Mouse (Mus musculus): ENCODE measurements around the gene Gtpbp3.
A peak's percentile ranks its signal among the peaks of the same experiment; 100 is the strongest.

The Gtpbp3 gene

GRCm38 (mm10) chr8:71487691-71488445 lies at the start of gene Gtpbp3:
Gtpbp3 (plus strand) TSS chr8:71488103.
- peak; percentile 85 for DNase-seq (ENCODE audit: low spot score)

- DNase-seq (ENCODE audit: low spot score), result peak; percentile 76
Measured at GRCm38 (mm10) chr8:71441404-71441803, 46.5 kb upstream of the Gtpbp3 start.

- no peak for DNase-seq (ENCODE audit: low spot score)
Measured at GRCm38 (mm10) chr8:71445096-71445495, 42.8 kb upstream of the Gtpbp3 start.

- DNase-seq (ENCODE audit: low spot score), result no peak
Measured at GRCm38 (mm10) chr8:71451337-71451736, 36.6 kb upstream of the Gtpbp3 start.

- no peak for DNase-seq (ENCODE audit: low spot score)
Measured at GRCm38 (mm10) chr8:71451777-71452176, 36.1 kb upstream of the Gtpbp3 start.

GRCm38 (mm10) chr8:71452669-71453068 lies 35.2 kb upstream of the Gtpbp3 start:
- DNase-seq (ENCODE audit: low spot score), result no peak

GRCm38 (mm10) chr8:71454668-71455067 lies 33.2 kb upstream of the Gtpbp3 start:
- no peak for DNase-seq (ENCODE audit: low spot score)

- DNase-seq (ENCODE audit: low spot score), result no peak
Measured at GRCm38 (mm10) chr8:71456906-71457305, 31.0 kb upstream of the Gtpbp3 start.

- no peak for DNase-seq (ENCODE audit: low spot score)
Measured at GRCm38 (mm10) chr8:71457659-71458270, 30.1 kb upstream of the Gtpbp3 start.

GRCm38 (mm10) chr8:71460716-71461115 lies 27.2 kb upstream of the Gtpbp3 start:
- DNase-seq (ENCODE audit: low spot score), result no peak

GRCm38 (mm10) chr8:71461152-71461840 lies 26.6 kb upstream of the Gtpbp3 start:
- no peak for DNase-seq (ENCODE audit: low spot score)

GRCm38 (mm10) chr8:71462191-71462590 lies 25.7 kb upstream of the Gtpbp3 start:
- no peak for DNase-seq (ENCODE audit: low spot score)

- DNase-seq (ENCODE audit: low spot score), result peak; percentile 35
Measured at GRCm38 (mm10) chr8:71462786-71463185, 25.1 kb upstream of the Gtpbp3 start.

GRCm38 (mm10) chr8:71463188-71464033 lies 24.5 kb upstream of the Gtpbp3 start, which contains the start of gene Abhd8:
Abhd8 (minus strand) TSS chr8:71463655.
- peak; percentile 99 for DNase-seq (ENCODE audit: low spot score)

GRCm38 (mm10) chr8:71464513-71465500 lies 23.1 kb upstream of the Gtpbp3 start, which contains the start of gene Mrpl34:
Mrpl34 (plus strand) TSS chr8:71464959.
- peak; percentile 99 for DNase-seq (ENCODE audit: low spot score)

GRCm38 (mm10) chr8:71465733-71466132 lies 22.2 kb upstream of the Gtpbp3 start:
- DNase-seq (ENCODE audit: low spot score), result no peak

GRCm38 (mm10) chr8:71466198-71466597 lies 21.7 kb upstream of the Gtpbp3 start:
- DNase-seq (ENCODE audit: low spot score), result no peak

GRCm38 (mm10) chr8:71467201-71467600 lies 20.7 kb upstream of the Gtpbp3 start:
- DNase-seq (ENCODE audit: low spot score), result no peak

GRCm38 (mm10) chr8:71468001-71468400 lies 19.9 kb upstream of the Gtpbp3 start:
- no peak for DNase-seq (ENCODE audit: low spot score)

GRCm38 (mm10) chr8:71468916-71469315 lies 19.0 kb upstream of the Gtpbp3 start, which contains the start of gene Dda1:
Dda1 (plus strand) TSS chr8:71469199.
- peak; percentile 99 for DNase-seq (ENCODE audit: low spot score)

GRCm38 (mm10) chr8:71469411-71469810 lies 18.5 kb upstream of the Gtpbp3 start:
- peak; percentile 65 for DNase-seq (ENCODE audit: low spot score)
